Mouse (Mus musculus) adrenal gland, adult 8-10 months (tissue): ENCODE results near the gene Rabgef1. TPM values are rescaled to one million over a fixed set of nuclear protein-coding genes. Genes with fewer than 3 reads are reported as not detected.

ENCODE experiments used
- total RNA-seq, 4 experiments: library from RNA; stranded (reverse); gene quantifications; 2 replicates each; pipeline ENCODE4 v1.2.4; 2022

The Rabgef1 gene
- total RNA-seq, 4 experiments from 2014 or later: 32.0 to 53.7 (median 39.0) TPM

Other genes starting within 250 kb of the Rabgef1 start
- 10 to 100 TPM; 29.2 to 38.6 (median 34.6) TPM for gene Vkorc1l1, start 229.8 kb upstream of the Rabgef1 start, total RNA-seq
- gene Gusb, start 168.7 kb upstream of the Rabgef1 start, total RNA-seq: 10 to 100 TPM; 57.5 to 75.2 (median 68.5) TPM
- gene Asl, start 142.6 kb upstream of the Rabgef1 start, total RNA-seq: 100 to 1,000 TPM; 137 to 158 (median 148) TPM
- 10 to 100 TPM; 44.8 to 48.3 (median 47.7) TPM for gene Crcp, start 142.5 kb upstream of the Rabgef1 start, total RNA-seq
- gene Tpst1, start 98.5 kb upstream of the Rabgef1 start, total RNA-seq: 10 to 100 TPM; 46.9 to 86.8 (median 67.7) TPM
- gene Kctd7, start 26.9 kb upstream of the Rabgef1 start, total RNA-seq: 10 to 100 TPM; 14.5 to 19.6 (median 17.4) TPM
- 10 to 100 TPM; 69.6 to 86.9 (median 75.6) TPM for gene Tmem248, start 45.3 kb downstream of the Rabgef1 start, total RNA-seq
- 100 to 1,000 TPM; 101 to 115 (median 106) TPM for gene Sbds, start 83.7 kb downstream of the Rabgef1 start, total RNA-seq
- 10 to 100 TPM; 34.0 to 36.4 (median 35.7) TPM for gene Tyw1, start 83.8 kb downstream of the Rabgef1 start, total RNA-seq
- 10 to 100 TPM; 48.9 to 84.6 (median 58.6) TPM for gene Caln1, start 197.7 kb downstream of the Rabgef1 start, total RNA-seq
- gene A330070K13Rik, start 212.8 kb downstream of the Rabgef1 start, total RNA-seq: not detected